Mouse (Mus musculus): ENCODE measurements around the gene Rpap1.
A peak's percentile ranks its signal among the peaks of the same experiment; 100 is the strongest.

The Rpap1 gene

DNA sequence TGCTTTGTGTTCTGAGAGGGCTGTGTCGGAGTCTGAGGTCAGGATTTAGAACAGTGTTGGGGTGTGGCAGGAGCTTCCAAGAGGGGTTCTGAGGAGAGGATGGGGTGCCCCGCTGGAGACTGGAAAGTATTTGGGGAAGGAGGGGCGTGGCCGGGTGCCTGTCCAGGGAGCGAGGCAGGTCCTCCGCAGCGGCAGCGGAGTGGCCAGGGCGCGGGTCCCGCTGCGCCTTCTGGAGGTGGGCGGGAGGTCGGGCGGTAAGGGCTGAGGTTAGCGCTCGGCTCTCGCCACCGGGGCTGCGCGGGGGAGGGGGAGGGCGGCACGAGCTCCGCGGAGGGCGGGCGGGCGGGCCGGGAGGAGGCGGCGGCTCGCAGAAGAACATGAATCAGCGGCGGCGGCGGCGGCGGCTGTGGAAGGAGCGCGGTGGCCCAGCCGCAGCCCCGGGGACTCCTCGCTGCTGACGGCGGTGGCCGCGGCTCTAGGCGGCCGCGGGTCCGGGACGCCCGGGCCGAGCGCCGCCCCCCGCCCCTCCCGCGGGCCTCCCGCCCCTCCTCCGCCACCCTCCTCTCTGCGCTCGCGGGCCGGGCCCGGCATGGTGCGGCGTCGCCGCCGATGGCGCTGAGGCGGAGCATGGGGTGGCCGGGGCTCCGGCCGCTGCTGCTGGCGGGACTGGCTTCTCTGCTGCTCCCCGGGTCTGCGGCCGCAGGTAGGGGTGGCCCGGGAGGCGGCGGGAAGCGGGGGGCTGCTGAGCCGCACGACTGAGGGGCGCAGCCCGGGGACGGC, 12.0 kb upstream of the Rpap1 start:
- peak; percentile 23 for DNase-seq (ENCODE audit: low spot score)

DNA sequence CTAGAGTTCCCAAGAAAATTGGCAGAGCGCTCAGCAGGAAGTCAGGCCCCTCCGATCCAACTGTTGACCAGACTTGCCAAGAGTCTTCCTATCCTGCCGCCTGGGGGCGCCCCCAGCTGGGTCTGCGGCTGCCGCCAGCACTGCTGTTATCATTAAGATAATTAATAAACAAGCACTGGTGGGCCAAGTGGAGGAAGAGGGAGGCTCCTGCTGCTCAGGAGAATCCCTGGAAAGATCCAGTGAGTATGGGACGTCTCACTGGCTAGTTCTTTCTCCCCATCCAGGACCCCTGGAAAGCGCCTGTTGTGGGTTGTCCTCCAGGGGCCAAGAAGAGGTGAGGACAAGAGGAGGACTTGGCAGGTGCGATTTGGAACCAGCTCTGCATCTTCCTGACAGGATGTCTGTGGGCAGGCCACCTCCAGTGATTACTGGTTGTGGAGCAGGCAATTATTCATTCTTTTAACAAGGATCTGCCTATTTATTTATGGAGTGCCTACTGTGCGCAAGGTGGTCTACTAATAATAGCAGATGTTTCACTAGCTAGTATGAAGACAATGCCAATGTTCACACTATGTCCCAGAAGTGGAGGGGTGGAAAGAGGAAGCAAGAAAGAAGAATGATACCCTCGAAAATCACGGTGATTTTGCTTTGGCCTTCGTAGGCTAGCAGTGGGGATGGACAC, 11.1 kb upstream of the Rpap1 start:
- DNase-seq (ENCODE audit: low spot score) = peak; percentile 42

DNA sequence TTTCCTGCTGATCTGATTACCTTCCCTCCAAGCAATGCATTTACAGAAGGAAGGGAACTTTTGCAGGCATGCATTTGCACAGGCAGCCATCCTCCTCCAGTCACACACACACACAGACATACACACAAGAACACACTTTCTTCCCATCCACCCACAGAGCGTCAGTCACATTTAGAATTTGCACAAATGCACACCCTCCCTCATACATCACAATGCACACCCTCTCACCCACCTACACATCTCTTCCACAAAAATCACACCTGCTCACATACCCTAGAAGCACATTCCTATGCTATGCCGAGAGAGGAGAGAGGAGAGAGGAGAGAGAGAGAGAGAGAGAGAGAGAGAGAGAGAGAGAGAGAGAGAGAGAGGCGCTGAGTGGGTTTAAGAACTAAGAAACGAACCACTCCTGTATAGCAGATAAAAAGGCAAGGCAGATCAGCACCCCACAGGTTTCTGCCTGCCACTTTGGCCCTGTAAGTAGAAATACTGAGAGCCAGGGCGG, 10.0 kb upstream of the Rpap1 start, which contains the start of gene Tyro3:
Gene Tyro3, plus strand, starts transcription at position 455 of the 505 bp plus-strand sequence.
- no peak for DNase-seq (ENCODE audit: low spot score)

DNA sequence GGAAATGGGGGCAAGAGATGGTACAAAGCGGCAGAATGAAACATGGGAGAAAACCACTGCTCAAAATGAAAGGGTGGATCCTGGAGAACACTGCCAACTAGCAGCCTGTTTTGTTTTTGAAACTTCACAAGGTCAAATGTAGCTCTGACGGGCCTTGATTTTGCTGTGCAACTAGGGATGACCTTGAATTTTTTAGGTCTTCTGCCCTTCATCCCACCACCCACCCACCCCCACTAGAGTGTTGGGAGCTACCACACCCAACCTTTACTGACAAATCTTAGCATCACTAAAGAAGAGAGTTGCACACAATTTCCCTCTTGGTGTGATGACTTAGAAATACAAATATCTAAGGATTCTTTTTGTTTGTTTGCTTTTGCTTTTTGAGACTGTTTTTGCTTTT, 2.7 kb upstream of the Rpap1 start:
- no peak for DNase-seq (ENCODE audit: low spot score)

DNA sequence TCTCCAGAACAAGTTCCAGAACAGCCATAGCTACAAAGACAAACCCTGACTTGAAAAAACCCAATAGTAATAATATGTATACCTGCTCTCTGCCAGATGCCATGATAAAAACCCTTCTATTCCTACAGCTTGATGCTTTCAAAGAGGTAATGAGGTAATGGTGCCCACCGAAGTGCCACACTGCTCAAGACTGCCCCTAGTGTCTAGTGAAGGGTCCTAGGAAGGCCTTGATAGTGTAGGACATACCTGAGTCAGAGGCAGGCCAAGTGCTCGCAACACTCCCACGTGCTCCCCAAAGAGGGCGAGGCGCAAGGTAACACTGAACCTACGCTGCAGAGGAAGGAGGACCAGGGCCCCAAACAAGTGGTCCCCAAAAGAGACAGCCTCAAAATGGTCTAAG, 20.1 kb downstream of the Rpap1 start:
- DNase-seq (ENCODE audit: low spot score) = no peak

DNA sequence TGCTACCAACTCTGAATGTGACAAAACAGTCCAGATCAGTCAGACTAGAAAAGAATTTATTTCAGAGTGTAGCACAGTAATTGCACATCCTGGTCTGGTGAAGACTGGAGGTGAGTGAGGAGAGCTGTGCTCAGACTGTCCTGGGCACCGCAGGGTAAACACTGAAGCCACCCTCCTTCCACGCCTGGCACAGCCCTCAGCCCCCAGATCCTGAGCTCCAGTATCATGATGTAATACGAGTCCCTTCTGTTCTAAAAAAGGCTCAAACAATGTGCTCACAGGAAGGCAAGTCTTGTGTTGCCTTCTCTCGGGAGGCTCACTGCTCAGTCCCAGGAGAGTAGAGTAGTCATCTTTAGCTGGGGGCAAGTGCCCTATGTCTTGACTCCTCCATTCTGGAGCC, 23.4 kb downstream of the Rpap1 start:
- DNase-seq (ENCODE audit: low spot score) = no peak

DNA sequence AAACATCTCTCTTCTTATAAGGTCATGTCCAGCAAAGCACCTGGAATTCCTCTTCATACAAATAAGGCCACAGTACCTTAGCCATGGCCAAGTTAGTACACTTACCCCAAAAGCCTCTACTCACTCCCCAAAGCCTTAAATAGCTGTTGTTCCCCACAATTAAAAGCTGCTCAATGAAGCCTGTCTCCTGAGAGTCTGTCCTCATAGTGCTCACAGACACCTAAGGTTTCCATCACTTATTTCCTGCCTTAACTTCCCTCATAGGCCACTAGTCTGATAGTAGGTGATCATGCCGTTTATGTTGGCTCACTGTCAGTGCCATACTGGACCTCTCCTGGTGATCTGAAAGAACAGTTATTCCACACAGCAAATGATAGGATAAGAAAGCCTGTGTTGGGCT, 25.1 kb downstream of the Rpap1 start:
- no peak for DNase-seq (ENCODE audit: low spot score)

DNA sequence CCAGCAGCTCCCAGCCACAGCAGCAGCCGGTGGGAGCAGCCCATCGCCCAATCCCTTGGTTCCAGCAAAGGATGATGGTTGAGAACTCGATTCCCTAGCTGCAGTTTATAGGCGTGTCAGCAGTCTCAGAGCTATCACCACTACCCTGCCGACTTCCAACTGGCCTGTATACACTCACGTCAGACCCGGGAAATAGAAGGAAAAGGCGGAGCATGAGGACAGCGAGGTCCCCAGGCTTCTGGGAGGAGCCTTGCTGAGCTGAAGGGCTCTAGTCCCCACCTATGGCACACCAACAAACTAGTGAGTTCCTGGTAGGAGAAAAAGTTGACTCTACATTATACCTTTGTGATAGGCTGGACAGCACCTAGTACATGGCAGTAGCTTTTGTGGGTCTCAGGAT, 27.1 kb downstream of the Rpap1 start, which contains the start of gene Ltk:
Gene Ltk, minus strand, starts transcription at position 181 of the 400 bp plus-strand sequence.
- no peak for DNase-seq (ENCODE audit: low spot score)

DNA sequence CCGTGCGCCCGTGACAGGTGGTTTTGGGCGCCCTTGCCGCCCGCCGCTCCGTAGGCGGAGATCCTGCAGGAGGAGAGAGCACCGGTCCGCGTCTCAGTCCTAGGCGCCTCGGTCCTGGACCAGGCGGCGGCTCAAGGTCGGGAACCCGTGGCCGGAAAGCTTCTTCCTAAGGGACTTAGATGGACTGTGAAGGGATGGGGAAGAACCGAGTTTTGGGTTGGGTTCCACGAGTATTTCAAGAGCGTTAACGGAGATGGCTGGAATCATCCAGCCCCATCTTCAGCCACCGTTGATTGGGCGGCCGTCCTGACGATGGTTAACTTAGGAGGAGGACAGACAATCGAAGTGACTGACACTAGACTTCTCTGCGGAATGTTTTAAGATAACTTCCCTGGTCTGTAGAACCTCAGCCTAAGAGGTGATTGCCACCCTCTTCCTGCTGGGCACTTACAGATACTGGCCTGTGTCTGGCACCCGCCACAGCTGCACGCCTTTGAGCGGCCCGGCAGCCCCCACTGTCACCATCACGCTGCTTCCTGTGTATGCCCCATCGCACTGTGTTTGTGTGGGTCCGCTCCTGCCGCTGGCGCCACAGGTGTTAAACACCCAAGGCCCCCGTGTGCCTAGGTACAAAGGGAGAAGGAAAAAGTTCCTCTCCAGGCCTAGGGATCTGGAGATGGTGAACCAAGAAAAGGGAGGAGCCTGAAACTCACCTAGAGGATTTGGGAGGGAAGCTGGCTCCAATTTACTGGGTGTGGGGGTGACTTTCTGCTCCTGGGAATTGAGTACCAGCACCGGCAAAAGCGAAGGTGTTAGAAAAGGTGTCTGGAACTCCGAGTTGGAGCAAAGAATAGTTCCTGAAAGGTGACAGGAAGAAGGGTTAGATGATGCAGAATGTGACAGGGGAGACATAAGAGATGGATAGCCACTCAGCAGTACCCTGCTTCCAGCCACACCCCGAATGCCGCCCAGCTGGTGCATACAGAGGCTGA, 28.2 kb downstream of the Rpap1 start:
- DNase-seq (ENCODE audit: low spot score) = peak; percentile 45

DNA sequence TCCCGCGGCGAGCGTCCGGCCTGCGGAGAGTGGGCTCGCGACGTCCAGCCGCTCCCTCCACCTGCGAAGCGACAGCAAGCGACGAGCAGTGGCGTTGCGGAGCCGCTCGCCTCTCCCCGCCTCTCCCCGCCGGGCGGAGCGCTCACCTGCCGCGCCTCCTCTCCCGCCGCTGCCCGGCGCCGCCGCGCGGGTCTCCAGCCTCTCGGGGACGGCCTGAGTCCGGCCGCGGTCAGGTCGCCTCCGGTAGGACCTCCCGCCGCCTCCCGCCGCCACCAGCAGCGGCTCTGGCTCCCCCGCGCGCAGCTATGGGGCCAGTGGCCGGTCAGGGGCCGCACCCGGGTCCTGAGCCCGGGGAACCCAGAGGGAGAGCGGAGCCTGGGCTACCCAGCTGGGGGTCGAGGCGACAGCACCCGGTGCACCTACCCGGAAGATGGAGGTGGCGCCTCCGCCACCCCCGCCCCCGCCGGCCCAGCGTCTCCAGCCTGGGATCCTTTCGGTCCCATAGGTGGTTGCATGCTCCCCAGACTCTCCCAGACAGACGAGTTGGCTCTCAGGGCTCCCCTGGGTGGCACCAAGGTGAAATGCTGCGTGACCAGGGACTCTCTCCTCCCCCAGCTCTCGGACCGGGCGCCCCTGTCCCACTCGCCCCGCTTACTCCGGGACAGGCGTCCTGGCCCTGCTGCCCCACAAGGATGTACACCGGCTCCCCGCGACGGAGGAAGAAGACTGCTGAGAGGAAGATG, 29.1 kb downstream of the Rpap1 start:
- no peak for DNase-seq (ENCODE audit: low spot score)

DNA sequence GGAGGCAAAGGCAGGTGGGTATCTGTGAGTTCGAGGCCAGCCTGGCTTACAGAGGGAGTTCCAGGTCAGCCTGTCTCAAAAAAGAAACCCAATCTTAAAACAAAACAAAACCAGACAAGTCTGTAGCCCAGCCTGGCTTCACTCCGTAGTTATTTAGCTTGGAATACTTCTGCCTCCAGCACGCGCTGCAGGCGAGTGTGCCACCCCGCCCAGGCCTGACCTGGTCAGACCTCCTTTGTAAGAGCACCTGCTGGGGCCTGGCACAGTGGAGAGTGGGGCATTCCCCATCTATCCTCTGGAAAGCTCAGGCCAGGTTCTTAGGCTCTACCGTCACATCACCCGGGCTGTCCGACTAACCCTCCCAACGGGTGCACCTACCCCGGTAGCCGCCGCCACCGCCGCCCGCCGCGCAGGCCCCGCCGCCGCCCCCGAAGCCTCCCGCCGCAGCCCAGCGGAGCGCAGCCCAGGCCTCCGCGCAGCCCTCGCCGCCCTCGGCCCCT, 29.7 kb downstream of the Rpap1 start:
- no peak for DNase-seq (ENCODE audit: low spot score)

DNA sequence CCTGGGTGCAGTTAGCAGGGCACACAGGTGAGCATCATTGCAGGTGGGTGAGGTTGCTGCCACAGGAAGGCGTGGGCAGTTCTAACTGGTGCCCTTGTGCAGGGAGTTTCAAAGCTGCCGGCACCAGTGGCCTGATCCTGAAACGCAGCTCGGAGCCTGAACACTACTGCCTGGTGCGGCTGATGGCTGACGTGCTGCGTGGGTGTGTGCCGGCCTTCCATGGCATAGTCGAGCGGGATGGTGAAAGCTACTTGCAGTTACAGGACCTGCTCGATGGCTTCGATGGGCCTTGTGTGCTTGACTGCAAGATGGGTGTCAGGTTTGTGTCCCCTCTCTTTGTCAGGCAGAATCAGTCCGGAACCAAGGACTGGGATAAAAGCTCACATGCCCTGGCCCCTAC, 38.1 kb downstream of the Rpap1 start:
- DNase-seq (ENCODE audit: low spot score) = no peak

DNA sequence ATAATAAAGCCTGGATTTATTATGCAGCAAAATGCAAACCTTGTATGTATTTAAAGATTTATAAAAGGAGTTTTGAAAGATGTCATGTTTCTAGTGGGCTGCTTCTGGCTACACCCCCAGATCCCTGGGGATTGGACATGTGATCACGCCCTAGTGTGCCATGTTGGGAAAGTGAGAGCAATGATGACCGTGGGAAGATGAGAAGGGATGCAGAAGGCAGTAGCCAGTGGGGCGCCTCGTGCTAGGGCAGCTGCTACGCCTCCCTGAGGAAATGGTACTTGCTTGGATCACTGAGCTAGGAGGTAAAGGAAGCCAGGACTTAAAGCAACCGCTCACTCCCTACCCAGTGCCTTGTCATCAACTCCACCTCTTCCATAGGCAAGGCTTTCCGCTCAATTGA, 39.8 kb downstream of the Rpap1 start:
- DNase-seq (ENCODE audit: low spot score) = no peak

DNA sequence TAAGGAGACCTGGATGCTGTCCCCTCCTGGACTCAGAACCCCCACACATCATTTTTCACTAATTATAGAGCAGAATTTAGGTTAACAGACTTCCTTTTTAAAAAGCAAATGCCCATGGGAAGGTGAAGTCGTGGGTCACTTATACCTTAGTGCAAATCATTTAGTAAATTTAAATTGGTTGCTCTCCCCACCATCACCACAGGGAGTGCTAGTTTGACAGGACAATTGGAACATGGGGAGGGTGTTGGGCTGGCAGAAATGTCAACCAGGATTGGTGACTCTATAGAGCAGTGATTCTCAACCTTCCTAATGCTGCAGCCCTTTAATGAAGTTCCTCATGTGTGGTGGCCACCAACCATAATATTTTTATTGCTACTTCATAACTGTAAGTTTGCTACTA, 42.1 kb downstream of the Rpap1 start:
- no peak for DNase-seq (ENCODE audit: low spot score)

DNA sequence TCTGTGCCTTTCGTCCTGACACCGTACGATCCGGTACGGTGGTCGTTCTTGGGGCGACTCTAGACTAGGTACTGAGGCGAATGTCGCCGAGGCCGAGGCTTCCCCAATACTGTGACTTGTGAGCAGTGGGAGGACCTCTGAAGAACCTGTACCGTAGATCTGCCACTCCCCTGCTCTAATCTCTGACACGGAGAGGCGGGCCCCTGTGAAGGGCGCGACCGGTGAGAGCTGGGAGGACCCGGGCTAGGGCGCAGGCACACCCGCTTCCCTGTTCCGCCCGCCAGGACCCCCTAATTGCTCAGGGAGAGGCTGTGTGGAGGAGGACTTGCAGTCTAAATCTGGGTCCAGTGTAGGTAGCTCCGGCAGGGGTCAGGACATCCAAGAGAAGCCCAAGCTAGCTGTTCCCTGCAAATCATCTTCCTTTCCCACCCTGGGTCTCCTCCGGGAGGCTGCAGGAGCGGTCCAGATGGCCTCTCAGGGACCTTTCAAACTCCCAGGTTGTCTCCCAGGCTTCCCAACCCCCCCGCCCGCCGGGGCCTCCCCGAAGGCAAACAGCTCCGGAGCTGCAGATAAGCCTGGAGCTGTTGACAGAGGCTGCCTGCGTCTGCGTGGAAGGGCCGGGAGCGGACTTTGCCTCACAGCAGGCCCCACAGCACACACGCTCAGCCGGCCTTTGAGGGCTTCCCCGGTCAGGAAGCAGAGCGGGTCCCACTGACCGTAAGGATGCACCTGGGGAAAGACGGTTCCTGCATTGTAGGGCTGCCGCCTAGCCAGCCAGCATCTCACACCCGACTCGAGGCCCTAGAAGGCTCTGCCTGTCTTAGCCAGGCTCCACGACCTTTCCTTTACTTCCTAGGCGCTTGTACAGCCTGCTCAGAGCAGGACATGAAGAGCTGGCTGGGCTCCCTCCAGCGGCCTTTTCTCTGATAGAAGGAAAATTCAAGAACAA, 42.9 kb downstream of the Rpap1 start:
- DNase-seq (ENCODE audit: low spot score) = peak; percentile 48

DNA sequence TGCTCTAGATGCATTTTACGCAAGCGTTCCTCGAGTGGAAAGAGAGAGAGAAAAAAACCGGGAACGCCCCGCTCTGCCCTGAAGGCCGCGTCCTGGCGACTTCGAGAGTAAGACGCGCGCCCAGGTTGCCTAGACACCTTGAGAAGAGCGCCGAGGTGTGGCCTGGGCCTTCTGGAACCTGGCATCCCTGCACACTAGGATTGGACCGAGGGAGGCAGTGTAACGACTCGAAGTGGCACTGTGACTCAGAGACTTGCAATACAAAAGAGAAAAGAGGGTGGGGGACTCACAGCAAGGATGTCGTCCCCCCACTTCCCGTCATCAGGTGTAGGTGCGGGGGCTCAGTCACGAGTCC, 43.6 kb downstream of the Rpap1 start:
- DNase-seq (ENCODE audit: low spot score) = no peak

DNA sequence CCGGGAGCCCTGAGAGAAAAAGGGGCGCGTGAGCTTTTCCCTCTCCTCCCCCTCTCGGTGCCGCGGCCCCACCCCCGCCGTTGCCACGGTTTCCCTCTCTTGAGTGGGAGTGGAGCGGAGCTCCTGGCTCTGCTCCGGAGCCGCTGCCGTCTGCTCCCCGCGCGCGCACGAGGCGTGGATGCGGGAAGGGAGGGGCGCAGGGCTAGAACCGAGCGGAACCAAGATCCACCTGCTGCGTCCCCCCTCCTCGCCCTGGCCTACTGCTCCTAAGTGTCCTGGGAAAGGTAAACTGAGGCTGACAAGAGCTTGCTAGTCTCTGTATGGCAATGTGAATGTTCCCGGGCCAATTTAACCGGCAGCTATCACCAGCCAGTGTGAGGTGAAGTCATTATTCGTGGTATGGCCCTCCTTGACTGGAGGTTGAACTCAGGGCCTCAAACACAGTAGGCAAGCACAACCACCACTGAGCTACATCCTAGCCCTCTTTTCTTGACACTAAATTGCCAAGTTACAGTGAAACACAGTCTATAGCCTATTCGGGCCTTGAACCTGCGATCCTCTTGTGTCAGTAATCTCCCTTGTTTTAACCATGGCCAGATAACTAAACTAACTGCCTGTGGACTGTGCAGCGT, 44.0 kb downstream of the Rpap1 start:
- no peak for DNase-seq (ENCODE audit: low spot score)

DNA sequence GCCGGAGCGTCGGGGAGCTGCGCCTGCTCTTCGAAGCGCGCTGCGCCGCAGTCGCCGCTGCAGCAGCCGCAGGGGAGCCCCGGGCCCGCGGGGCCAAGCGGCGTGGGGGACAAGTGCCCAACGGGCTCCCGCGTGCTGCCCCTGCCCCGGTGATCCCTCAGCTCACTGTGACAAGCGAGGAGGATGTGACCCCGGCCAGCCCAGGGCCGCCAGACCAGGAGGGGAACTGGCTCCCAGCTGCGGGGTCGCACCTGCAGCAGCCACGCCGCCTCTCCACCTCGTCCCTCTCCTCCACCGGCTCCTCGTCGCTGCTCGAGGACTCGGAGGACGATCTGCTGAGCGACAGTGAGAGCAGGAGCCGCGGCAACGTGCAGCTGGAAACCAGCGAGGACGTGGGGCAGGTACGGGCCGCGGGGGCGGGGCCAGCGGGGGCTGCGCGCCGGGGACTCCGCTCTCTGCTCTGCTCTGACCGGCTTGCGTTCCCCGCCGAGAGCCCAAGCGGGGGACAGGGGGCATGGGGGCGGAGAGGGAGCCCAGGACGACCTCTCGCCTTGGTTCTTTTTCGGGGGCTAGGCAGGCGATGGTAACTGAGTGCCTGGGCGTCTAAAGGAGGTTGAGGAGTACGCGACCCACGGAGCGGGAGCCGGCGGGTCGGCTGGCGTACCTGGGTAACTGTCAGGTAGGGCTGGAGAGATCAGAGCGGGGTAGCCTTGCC, 44.7 kb downstream of the Rpap1 start:
- peak; percentile 54 for DNase-seq (ENCODE audit: low spot score)

Measured in T-cell, adult 2 months (primary cell).